Mouse (Mus musculus): ENCODE data around the gene Sptbn4. TPM values are rescaled to one million over a fixed set of nuclear protein-coding genes. Genes with fewer than 3 reads are reported as not detected.
A peak's percentile ranks its signal among the peaks of the same experiment; 100 is the strongest.

Sptbn4 gene
- polyA plus RNA-seq, 2 experiments, result 0.06 TPM

GRCm38 (mm10) chr7:27369111-27369510 is 78.4 kb downstream of the Sptbn4 start:
- H3K4me3 ChIP-seq (ENCODE audit: insufficient read depth in 1 of 2, low read depth in 2 of 2, low read length in 2 of 2), result no peak overlapping the region
- no peaks in the 10 kb centered on the region for H3K36me3 ChIP-seq (replicated peaks; ENCODE audit: control insufficient read depth, insufficient read depth, low read depth)
- H3K27ac ChIP-seq, result no peak overlapping the region
- H3K9ac ChIP-seq (replicated peaks), result no peak overlapping the region
- WGBS (ENCODE audit: insufficient replicate concordance), result 69% methylated on average over 19 of the region's 19 CpGs
- no peak for TF ChIP-seq EP300 (IDR thresholded peaks at IDR 0.05; ENCODE audit: low read depth)
- TF ChIP-seq CTCF (IDR thresholded peaks at IDR 0.05; ENCODE audit: low read depth), result no peak
- DNase-seq (ENCODE audit: low read depth in 3 of 3, low spot score in 3 of 3) (no peak), ATAC-seq (ENCODE audit: insufficient read depth) (no peak)
- H3K4me2 ChIP-seq (ENCODE audit: low read depth), result no peak overlapping the region
- no peaks in the 10 kb centered on the region for H3K9me3 ChIP-seq (ENCODE audit: control insufficient read depth, low read length)
- peaks cover 97% of the 10 kb centered on the region for H3K27me3 ChIP-seq (ENCODE audit: control insufficient read depth, insufficient read depth, low read length)
- no peaks in the 10 kb centered on the region for H3K4me1 ChIP-seq (replicated peaks; ENCODE audit: control insufficient read depth in 2 of 2, insufficient read depth in 2 of 2, low read length in 1 of 2)

DNA sequence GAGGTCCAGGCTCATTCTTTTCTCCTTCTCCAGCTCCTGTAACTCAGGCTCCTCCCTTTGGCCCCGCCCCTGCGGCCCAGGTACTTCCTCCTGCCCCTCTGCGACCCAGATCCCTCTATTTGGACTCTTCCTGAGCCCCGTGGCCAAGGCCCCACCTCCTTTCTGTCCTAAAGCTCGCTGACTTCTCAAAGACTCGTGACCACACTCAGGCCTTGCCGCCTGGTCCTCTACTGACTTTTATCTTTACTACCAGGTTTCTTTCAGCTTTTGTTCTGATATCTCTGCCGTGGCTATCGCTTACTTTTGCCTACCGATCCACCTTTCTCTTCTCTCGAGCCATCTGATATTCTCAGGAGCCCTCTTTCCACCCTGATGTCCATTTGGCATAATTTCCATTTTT is 79.5 kb downstream of the Sptbn4 start:
- H3K4me1 ChIP-seq (replicated peaks; ENCODE audit: control insufficient read depth in 2 of 2, insufficient read depth in 2 of 2, low read length in 1 of 2), result no peaks in the 10 kb centered on the region
- TF ChIP-seq EP300 (IDR thresholded peaks at IDR 0.05; ENCODE audit: low read depth) (no peak), CTCF (IDR thresholded peaks at IDR 0.05; ENCODE audit: low read depth) (no peak)
- WGBS (ENCODE audit: insufficient replicate concordance), result 4% methylated on average over 11 of the region's 11 CpGs
- H3K27me3 ChIP-seq (ENCODE audit: control insufficient read depth, insufficient read depth, low read length), result peaks cover 97% of the 10 kb centered on the region
- no peak overlapping the region for H3K9ac ChIP-seq (replicated peaks)
- H3K4me2 ChIP-seq (ENCODE audit: low read depth), result no peak overlapping the region
- ATAC-seq (ENCODE audit: insufficient read depth), result no peak
- H3K36me3 ChIP-seq (replicated peaks; ENCODE audit: control insufficient read depth, insufficient read depth, low read depth), result no peaks in the 10 kb centered on the region
- no peak overlapping the region for H3K27ac ChIP-seq
- no peak for DNase-seq (ENCODE audit: low read depth in 3 of 3, low spot score in 3 of 3)
- no peaks in the 10 kb centered on the region for H3K9me3 ChIP-seq (ENCODE audit: control insufficient read depth, low read length)
- no peak overlapping the region for H3K4me3 ChIP-seq (ENCODE audit: insufficient read depth in 1 of 2, low read depth in 2 of 2, low read length in 2 of 2)

DNA sequence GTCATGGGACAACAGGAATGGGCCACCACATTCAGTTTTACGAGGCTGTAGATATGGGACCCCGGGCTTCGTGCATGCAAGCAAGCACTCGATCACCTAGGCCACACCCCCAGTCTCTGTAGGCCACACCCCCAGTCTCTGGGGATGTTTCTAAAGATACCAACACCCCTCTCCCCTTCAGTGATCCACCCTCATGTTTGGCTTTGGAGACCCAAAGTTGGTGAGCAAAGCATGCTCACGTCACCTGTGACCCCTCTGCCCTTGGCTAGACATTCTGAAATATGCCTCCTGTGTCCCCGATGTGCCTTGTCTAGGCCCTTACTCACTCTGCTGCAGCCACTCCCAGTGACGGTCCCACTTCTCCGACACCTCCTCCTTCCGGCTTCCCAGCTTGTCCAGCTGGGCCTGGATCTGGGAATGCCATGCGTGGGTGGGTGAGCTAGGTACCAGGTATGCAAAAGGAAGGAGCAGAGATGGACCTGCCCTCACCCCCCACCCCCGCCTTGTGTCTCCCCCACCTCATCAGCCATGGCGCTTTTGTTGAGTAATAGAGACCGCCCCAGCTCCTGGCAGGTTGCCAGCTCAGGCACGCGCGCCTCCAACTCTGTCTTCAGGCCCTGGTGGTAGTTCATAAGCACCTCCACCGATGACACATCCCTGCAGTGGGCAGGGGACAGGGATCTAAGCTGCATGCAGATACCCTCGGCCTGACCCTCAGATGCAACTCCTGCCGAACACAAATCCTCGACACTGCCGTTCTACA is 81.2 kb downstream of the Sptbn4 start:
- WGBS (ENCODE audit: insufficient replicate concordance), result 36% methylated on average over 21 of the region's 21 CpGs

GRCm38 (mm10) chr7:27364379-27364778 is 83.1 kb downstream of the Sptbn4 start:
- Histone ChIP-seq H3K4me3 (ENCODE audit: insufficient read depth in 1 of 2, low read depth in 2 of 2, low read length in 2 of 2) (no peak overlapping the region), H3K4me2 (ENCODE audit: low read depth) (no peak overlapping the region)
- WGBS (ENCODE audit: insufficient replicate concordance), result 7% methylated on average over 29 of the region's 29 CpGs

More for the DNA sequence above, 81.2 kb downstream of the Sptbn4 start:
- Histone ChIP-seq H3K36me3 (replicated peaks; ENCODE audit: control insufficient read depth, insufficient read depth, low read depth) (no peaks in the 10 kb centered on the region), H3K4me3 (ENCODE audit: insufficient read depth in 1 of 2, low read depth in 2 of 2, low read length in 2 of 2) (no peak overlapping the region), H3K9me3 (ENCODE audit: control insufficient read depth, low read length) (no peaks in the 10 kb centered on the region), H3K9ac (replicated peaks) (no peak overlapping the region), H3K4me1 (replicated peaks; ENCODE audit: control insufficient read depth in 2 of 2, insufficient read depth in 2 of 2, low read length in 1 of 2) (no peaks in the 10 kb centered on the region; a peak in 2 of 4 replicates), H3K27ac (no peak overlapping the region), H3K27me3 (ENCODE audit: control insufficient read depth, insufficient read depth, low read length) (peaks cover 90% of the 10 kb centered on the region), H3K4me2 (ENCODE audit: low read depth) (no peak overlapping the region)
- no peak for ATAC-seq (ENCODE audit: insufficient read depth)
- no peak for TF ChIP-seq CTCF (IDR thresholded peaks at IDR 0.05; ENCODE audit: low read depth)
- TF ChIP-seq EP300 (IDR thresholded peaks at IDR 0.05; ENCODE audit: low read depth), result no peak
- no peak for DNase-seq (ENCODE audit: low read depth in 3 of 3, low spot score in 3 of 3)

GRCm38 (mm10) chr7:27361283-27361946 is 86.1 kb downstream of the Sptbn4 start:
- Histone ChIP-seq H3K9ac (replicated peaks) (no peak overlapping the region), H3K27ac (no peak overlapping the region), H3K27me3 (ENCODE audit: control insufficient read depth, insufficient read depth, low read length) (peaks cover 44% of the 10 kb centered on the region), H3K9me3 (ENCODE audit: control insufficient read depth, low read length) (no peaks in the 10 kb centered on the region), H3K4me1 (replicated peaks; ENCODE audit: control insufficient read depth in 2 of 2, insufficient read depth in 2 of 2, low read length in 1 of 2) (peaks cover 3 to 21% of the 10 kb centered on the region in 2 experiments), H3K4me3 (ENCODE audit: insufficient read depth in 1 of 2, low read depth in 2 of 2, low read length in 2 of 2) (peak overlapping the region; percentile 4 to 42; a peak in 2 of 4 replicates), H3K4me2 (ENCODE audit: low read depth) (peak overlapping the region; percentile 66), H3K36me3 (replicated peaks; ENCODE audit: control insufficient read depth, insufficient read depth, low read depth) (no peaks in the 10 kb centered on the region)
- DNase-seq (ENCODE audit: low read depth in 3 of 3, low spot score in 3 of 3), result peak; percentile 95 to 96 (median 95)
- WGBS (ENCODE audit: insufficient replicate concordance), result under 1% methylated on average over 52 of the region's 52 CpGs
- no peak for TF ChIP-seq EP300 (IDR thresholded peaks at IDR 0.05; ENCODE audit: low read depth)
- TF ChIP-seq CTCF (IDR thresholded peaks at IDR 0.05; ENCODE audit: low read depth), result no peak
- ATAC-seq (ENCODE audit: insufficient read depth), result peak; percentile 92

More at GRCm38 (mm10) chr7:27364379-27364778, 83.1 kb downstream of the Sptbn4 start:
- H3K9ac ChIP-seq (replicated peaks), result no peak overlapping the region
- no peak overlapping the region for H3K27ac ChIP-seq
- DNase-seq (ENCODE audit: low read depth in 3 of 3, low spot score in 3 of 3) (no peak), ATAC-seq (ENCODE audit: insufficient read depth) (no peak)
- peaks cover 0 to 6% of the 10 kb centered on the region in 2 experiments; a peak in 3 of 4 replicates for H3K4me1 ChIP-seq (replicated peaks; ENCODE audit: control insufficient read depth in 2 of 2, insufficient read depth in 2 of 2, low read length in 1 of 2)
- H3K36me3 ChIP-seq (replicated peaks; ENCODE audit: control insufficient read depth, insufficient read depth, low read depth), result no peaks in the 10 kb centered on the region
- TF ChIP-seq CTCF (IDR thresholded peaks at IDR 0.05; ENCODE audit: low read depth), result no peak
- TF ChIP-seq EP300 (IDR thresholded peaks at IDR 0.05; ENCODE audit: low read depth), result no peak
- peaks cover 71% of the 10 kb centered on the region for H3K27me3 ChIP-seq (ENCODE audit: control insufficient read depth, insufficient read depth, low read length)
- H3K9me3 ChIP-seq (ENCODE audit: control insufficient read depth, low read length), result no peaks in the 10 kb centered on the region
